Mouse (Mus musculus): ENCODE measurements around the gene Fibcd1. TPM values are rescaled to one million over a fixed set of nuclear protein-coding genes. Genes with fewer than 3 reads are reported as not detected.
A peak's percentile ranks its signal among the peaks of the same experiment; 100 is the strongest.

Fibcd1 gene
- polyA plus RNA-seq, 1 experiment from 2014 or later = 1.1 TPM

- Histone ChIP-seq H3K9me3 (ENCODE audit: control insufficient read depth, low read length) (no peaks in the 10 kb centered on the region), H3K4me2 (replicated peaks; ENCODE audit: low read depth, low read length) (no peak overlapping the region), H3K27me3 (ENCODE audit: control insufficient read depth, insufficient read depth, low read length) (no peaks in the 10 kb centered on the region), H3K4me1 (ENCODE audit: control insufficient read depth, insufficient read depth, low read length) (no peaks in the 10 kb centered on the region), H3K36me3 (ENCODE audit: control insufficient read depth, insufficient read depth, low read length) (peaks cover 63% of the 10 kb centered on the region), H3K4me3 (ENCODE audit: low read length) (no peak overlapping the region), H3K27ac (ENCODE audit: low read depth, low read length) (no peak overlapping the region), H3K9ac (ENCODE audit: low read depth, low read length) (no peak overlapping the region)
- no peak for ATAC-seq (ENCODE audit: low FRiP score, low TSS enrichment)
- 91% methylated on average over 2 of the region's 2 CpGs for WGBS
These were observed 66.5 kb downstream of the Fibcd1 start for GRCm38 (mm10) chr2:31779258-31779657.

- peaks cover 37% of the 10 kb centered on the region for H3K36me3 ChIP-seq (ENCODE audit: control insufficient read depth, insufficient read depth, low read length)
- no peaks in the 10 kb centered on the region for H3K27me3 ChIP-seq (ENCODE audit: control insufficient read depth, insufficient read depth, low read length)
These were observed 69.3 kb downstream of the Fibcd1 start for GRCm38 (mm10) chr2:31776479-31776878.

GRCm38 (mm10) chr2:31770781-31771441, 74.9 kb downstream of the Fibcd1 start:
- Histone ChIP-seq H3K4me1 (ENCODE audit: control insufficient read depth, insufficient read depth, low read length) (peaks cover 51% of the 10 kb centered on the region), H3K4me3 (ENCODE audit: low read length) (no peak overlapping the region)
- ATAC-seq (ENCODE audit: low FRiP score, low TSS enrichment) = peak; percentile 51

More at GRCm38 (mm10) chr2:31776479-31776878, 69.3 kb downstream of the Fibcd1 start:
- H3K4me2 ChIP-seq (replicated peaks; ENCODE audit: low read depth, low read length) = no peak overlapping the region
- 92% methylated on average over 3 of the region's 3 CpGs for WGBS
- no peak overlapping the region for H3K9ac ChIP-seq (ENCODE audit: low read depth, low read length)
- H3K4me3 ChIP-seq (ENCODE audit: low read length) = no peak overlapping the region
- no peaks in the 10 kb centered on the region for H3K9me3 ChIP-seq (ENCODE audit: control insufficient read depth, low read length)
- peaks cover 7% of the 10 kb centered on the region; the same call in 1 of the 2 replicates for H3K4me1 ChIP-seq (ENCODE audit: control insufficient read depth, insufficient read depth, low read length)
- ATAC-seq (ENCODE audit: low FRiP score, low TSS enrichment) = no peak
- no peak overlapping the region for H3K27ac ChIP-seq (ENCODE audit: low read depth, low read length)

GRCm38 (mm10) chr2:31769631-31770111, 76.1 kb downstream of the Fibcd1 start:
- H3K4me3 ChIP-seq (ENCODE audit: low read length) = 0 out of 2 replicates have a peak overlapping the region, but pooled peaks have one; percentile 3
- H3K4me2 ChIP-seq (replicated peaks; ENCODE audit: low read depth, low read length) = peak overlapping the region; percentile 21; the same call in 1 of the 2 replicates
- no peaks in the 10 kb centered on the region for H3K36me3 ChIP-seq (ENCODE audit: control insufficient read depth, insufficient read depth, low read length)
- WGBS = 33% methylated on average over 6 of the region's 6 CpGs
- H3K9ac ChIP-seq (ENCODE audit: low read depth, low read length) = peak overlapping the region; percentile 23; the same call in 1 of the 2 replicates
- H3K27me3 ChIP-seq (ENCODE audit: control insufficient read depth, insufficient read depth, low read length) = no peaks in the 10 kb centered on the region
- H3K4me1 ChIP-seq (ENCODE audit: control insufficient read depth, insufficient read depth, low read length) = peaks cover 60% of the 10 kb centered on the region
- no peak for ATAC-seq (ENCODE audit: low FRiP score, low TSS enrichment)
- H3K27ac ChIP-seq (ENCODE audit: low read depth, low read length) = peak overlapping the region; percentile 51
- H3K9me3 ChIP-seq (ENCODE audit: control insufficient read depth, low read length) = no peaks in the 10 kb centered on the region

More at GRCm38 (mm10) chr2:31770781-31771441, 74.9 kb downstream of the Fibcd1 start:
- no peaks in the 10 kb centered on the region for H3K27me3 ChIP-seq (ENCODE audit: control insufficient read depth, insufficient read depth, low read length)
- no peak overlapping the region; the same call in 1 of the 2 replicates for H3K4me2 ChIP-seq (replicated peaks; ENCODE audit: low read depth, low read length)
- H3K9me3 ChIP-seq (ENCODE audit: control insufficient read depth, low read length) = no peaks in the 10 kb centered on the region
- WGBS = 14% methylated on average over 7 of the region's 7 CpGs
- H3K9ac ChIP-seq (ENCODE audit: low read depth, low read length) = no peak overlapping the region
- H3K36me3 ChIP-seq (ENCODE audit: control insufficient read depth, insufficient read depth, low read length) = no peaks in the 10 kb centered on the region
- peak overlapping the region; percentile 51 for H3K27ac ChIP-seq (ENCODE audit: low read depth, low read length)

DNA sequence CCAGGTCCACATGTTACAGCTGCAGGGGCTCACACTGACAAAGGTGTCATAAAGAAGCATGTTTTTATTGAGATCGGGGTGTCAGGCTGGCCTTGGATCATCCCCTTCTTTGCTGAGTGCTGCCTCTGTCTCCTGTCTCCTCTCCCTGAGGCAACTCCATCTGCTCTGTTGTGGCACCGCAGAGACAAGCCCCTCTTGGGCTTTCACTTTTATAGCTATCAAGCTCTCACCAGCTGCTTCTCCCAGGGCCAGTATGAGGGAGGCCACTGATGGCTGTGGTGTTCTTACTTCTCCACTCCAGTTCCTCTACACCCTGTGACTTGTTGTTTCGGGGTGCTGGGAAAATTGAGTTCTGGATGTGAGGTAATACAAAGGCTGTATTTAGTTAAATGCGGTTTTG, 76.7 kb downstream of the Fibcd1 start:
- Histone ChIP-seq H3K4me1 (ENCODE audit: control insufficient read depth, insufficient read depth, low read length) (peaks cover 62% of the 10 kb centered on the region), H3K9ac (ENCODE audit: low read depth, low read length) (peak overlapping the region; percentile 23; the same call in 1 of the 2 replicates), H3K9me3 (ENCODE audit: control insufficient read depth, low read length) (no peaks in the 10 kb centered on the region), H3K27ac (ENCODE audit: low read depth, low read length) (peak overlapping the region; percentile 51; the same call in 1 of the 2 replicates), H3K4me2 (replicated peaks; ENCODE audit: low read depth, low read length) (peak overlapping the region; percentile 21), H3K27me3 (ENCODE audit: control insufficient read depth, insufficient read depth, low read length) (no peaks in the 10 kb centered on the region), H3K4me3 (ENCODE audit: low read length) (0 out of 2 replicates have a peak overlapping the region, but pooled peaks have one; percentile 3), H3K36me3 (ENCODE audit: control insufficient read depth, insufficient read depth, low read length) (no peaks in the 10 kb centered on the region)
- no peak for ATAC-seq (ENCODE audit: low FRiP score, low TSS enrichment)
- 37% methylated on average over 4 of the region's 4 CpGs for WGBS

DNA sequence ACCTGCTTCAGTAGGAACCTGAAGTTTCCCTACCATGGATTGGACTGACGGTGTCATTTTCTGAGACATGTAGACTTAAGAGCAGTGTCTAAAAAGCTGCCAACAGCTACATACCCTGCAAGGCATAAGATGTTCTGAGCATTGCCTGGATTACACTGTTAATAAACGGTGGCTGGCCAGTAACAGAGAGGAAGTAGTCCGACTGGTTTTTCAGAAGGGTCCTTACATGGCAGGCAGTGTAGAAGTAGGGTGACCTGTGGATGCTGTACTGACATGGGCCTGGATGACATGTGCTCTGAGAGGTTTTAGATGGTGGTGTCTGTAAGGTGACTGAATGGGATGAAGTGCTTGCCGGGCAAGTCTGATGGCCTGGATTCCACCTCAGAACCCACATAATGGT, 78.0 kb downstream of the Fibcd1 start:
- H3K27ac ChIP-seq (ENCODE audit: low read depth, low read length) = no peak overlapping the region
- no peaks in the 10 kb centered on the region for H3K9me3 ChIP-seq (ENCODE audit: control insufficient read depth, low read length)
- ATAC-seq (ENCODE audit: low FRiP score, low TSS enrichment) = no peak
- H3K27me3 ChIP-seq (ENCODE audit: control insufficient read depth, insufficient read depth, low read length) = no peaks in the 10 kb centered on the region
- H3K9ac ChIP-seq (ENCODE audit: low read depth, low read length) = no peak overlapping the region
- 67% methylated on average over 4 of the region's 4 CpGs for WGBS
- no peak overlapping the region for H3K4me2 ChIP-seq (replicated peaks; ENCODE audit: low read depth, low read length)
- H3K4me3 ChIP-seq (ENCODE audit: low read length) = no peak overlapping the region
- no peaks in the 10 kb centered on the region for H3K36me3 ChIP-seq (ENCODE audit: control insufficient read depth, insufficient read depth, low read length)
- peaks cover 71% of the 10 kb centered on the region for H3K4me1 ChIP-seq (ENCODE audit: control insufficient read depth, insufficient read depth, low read length)

- Histone ChIP-seq H3K9me3 (ENCODE audit: control insufficient read depth, low read length) (no peaks in the 10 kb centered on the region), H3K4me1 (ENCODE audit: control insufficient read depth, insufficient read depth, low read length) (peaks cover 77% of the 10 kb centered on the region), H3K36me3 (ENCODE audit: control insufficient read depth, insufficient read depth, low read length) (no peaks in the 10 kb centered on the region), H3K27ac (ENCODE audit: low read depth, low read length) (no peak overlapping the region), H3K4me2 (replicated peaks; ENCODE audit: low read depth, low read length) (no peak overlapping the region), H3K4me3 (ENCODE audit: low read length) (no peak overlapping the region), H3K9ac (ENCODE audit: low read depth, low read length) (no peak overlapping the region), H3K27me3 (ENCODE audit: control insufficient read depth, insufficient read depth, low read length) (no peaks in the 10 kb centered on the region)
- ATAC-seq (ENCODE audit: low FRiP score, low TSS enrichment) = no peak
- 95% methylated on average over 6 of the region's 6 CpGs for WGBS
These were observed 78.7 kb downstream of the Fibcd1 start for GRCm38 (mm10) chr2:31767104-31767503.

Other genes with a start within 250 kb of the Fibcd1 start
- gene Prdm12, start 206.0 kb downstream of the Fibcd1 start, polyA plus RNA-seq (2014; fragmentation: Nextera tagmentation; extraction: Ambion mirVana) = not detected in 2 replicates
- 64.9 and 73.6 TPM in 2 replicates for gene Exosc2, start 175.3 kb downstream of the Fibcd1 start, polyA plus RNA-seq (2014; fragmentation: Nextera tagmentation; extraction: Ambion mirVana)
- 30.9 and 54.6 TPM in 2 replicates for gene Abl1, start 157.6 kb downstream of the Fibcd1 start, polyA plus RNA-seq (2014; fragmentation: Nextera tagmentation; extraction: Ambion mirVana)
- 0.09 TPM in 1 of 2 replicates, not detected in the other for gene Qrfp, start 35.4 kb downstream of the Fibcd1 start, polyA plus RNA-seq (2014; fragmentation: Nextera tagmentation; extraction: Ambion mirVana)
- gene Lamc3, start 41.3 kb upstream of the Fibcd1 start, polyA plus RNA-seq (2014; fragmentation: Nextera tagmentation; extraction: Ambion mirVana) = 2.0 and 3.6 TPM in 2 replicates
- gene Aif1l, start 104.1 kb upstream of the Fibcd1 start, polyA plus RNA-seq (2014; fragmentation: Nextera tagmentation; extraction: Ambion mirVana) = 55.8 and 72.1 TPM in 2 replicates
- gene Nup214, start 128.4 kb upstream of the Fibcd1 start, polyA plus RNA-seq (2014; fragmentation: Nextera tagmentation; extraction: Ambion mirVana) = 79.4 and 97.4 TPM in 2 replicates
- gene Fam78a, start 238.9 kb upstream of the Fibcd1 start, polyA plus RNA-seq (2014; fragmentation: Nextera tagmentation; extraction: Ambion mirVana) = 1.2 and 1.7 TPM in 2 replicates
- 4.0 and 5.5 TPM in 2 replicates for gene Plpp7, start 249.5 kb upstream of the Fibcd1 start, polyA plus RNA-seq (2014; fragmentation: Nextera tagmentation; extraction: Ambion mirVana)